Mouse (Mus musculus): Measurements from ENCODE around the gene Hspa14. TPM values are rescaled to one million over a fixed set of nuclear protein-coding genes. Genes with fewer than 3 reads are reported as not detected.

The Hspa14 gene
- total RNA-seq, 1 experiment from 2014 or later: 44.7 TPM

Other genes starting within 250 kb of the Hspa14 start
- gene Nmt2, start 228.6 kb downstream of the Hspa14 start, total RNA-seq (2021): 71.5 and 103 TPM in 2 replicates
- 11.1 and 11.3 TPM in 2 replicates for gene Rpp38, start 180.2 kb downstream of the Hspa14 start, total RNA-seq (2021)
- gene Acbd7, start 176.6 kb downstream of the Hspa14 start, total RNA-seq (2021): not detected in 2 replicates
- gene Olah, start 115.6 kb downstream of the Hspa14 start, total RNA-seq (2021): 0.43 TPM in 1 of 2 replicates, not detected in the other
- 1.2 TPM in 1 of 2 replicates, not detected in the other for gene Meig1, start 90.2 kb downstream of the Hspa14 start, total RNA-seq (2021)
- 10.0 and 12.1 TPM in 2 replicates for gene Dclre1c, start 88.7 kb downstream of the Hspa14 start, total RNA-seq (2021)
- gene Suv39h2, start 37.8 kb downstream of the Hspa14 start, total RNA-seq (2021): 1.6 and 3.1 TPM in 2 replicates
- 2.5 and 3.7 TPM in 2 replicates for gene Gm45902, start within 50 bp of the Hspa14 start, total RNA-seq (2021)
- 2.0 and 3.8 TPM in 2 replicates for gene Cdnf, start 216 bp upstream of the Hspa14 start, total RNA-seq (2021)
- gene Fam107b, start 57.7 kb upstream of the Hspa14 start, total RNA-seq (2021): 9.5 and 15.9 TPM in 2 replicates

All from adrenal gland, postnatal 25 days (tissue).